Mouse (Mus musculus) CH12.LX (cell line): ENCODE measurements around the gene Ccdc88a. TPM values are rescaled to one million over a fixed set of nuclear protein-coding genes. Genes with fewer than 3 reads are reported as not detected.

ENCODE experiments used
- DNase-seq: peaks from one replicate; pipeline ENCODE4 v3.0.0-alpha.2; 2013; ENCODE audit errors: extremely low read depth
- H3K27ac ChIP-seq: 2 replicates; pipeline ENCODE4 v1.5.1; 2012; ENCODE audit warnings: low read depth, mild to moderate bottlenecking, control low read depth, moderate library complexity; ENCODE audit not compliant: insufficient read depth
- H3K27me3 ChIP-seq: replicated peaks from 2 replicates; pipeline ENCODE3; 2012; ENCODE audit warnings: inconsistent platforms
- H3K36me3 ChIP-seq, 2 experiments: replicated peaks in 1 of 2; 2 replicates each; pipeline versions ENCODE3 to v1.6.1; 2012; ENCODE audit warnings: inconsistent platforms in 1 of 2, low read length in 1 of 2, mild to moderate bottlenecking in 1 of 2, mixed read lengths in 1 of 2, moderate library complexity in 1 of 2; ENCODE audit not compliant: control insufficient read depth in 1 of 2, insufficient read depth in 1 of 2
- H3K4me1 ChIP-seq, 2 experiments: 2 replicates each; pipeline ENCODE4 v1.6.1; 2012; ENCODE audit warnings: inconsistent platforms in 1 of 2, moderate library complexity in 1 of 2; ENCODE audit not compliant: insufficient read depth in 2 of 2, control insufficient read depth in 1 of 2
- H3K4me2 ChIP-seq: 2 replicates; pipeline ENCODE4 v1.6.1; 2012; ENCODE audit warnings: low read depth, mild to moderate bottlenecking, control low read depth; ENCODE audit not compliant: poor library complexity, insufficient read depth, severe bottlenecking
- H3K4me3 ChIP-seq, 3 experiments: fragments of 150-350 bp in 1 of 3; sonication (generic) in 1 of 3; replicated peaks in 1 of 3; 2 replicates each; pipeline versions ENCODE3 to v1.5.1; 2011 to 2012; ENCODE audit warnings: low read depth in 2 of 3, low read length in 2 of 3, mild to moderate bottlenecking in 2 of 3, moderate library complexity in 2 of 3, control low read depth in 1 of 3, improper control_type of control experiment in 1 of 3, inconsistent platforms in 1 of 3, mixed read lengths in 1 of 3; ENCODE audit not compliant: poor library complexity in 1 of 3
- H3K79me2 ChIP-seq: replicated peaks from 2 replicates; pipeline ENCODE4 v1.6.1; 2012; ENCODE audit warnings: mild to moderate bottlenecking, moderate library complexity; ENCODE audit not compliant: control insufficient read depth, poor library complexity, insufficient read depth, severe bottlenecking; ENCODE audit errors: extremely low read depth
- H3K9ac ChIP-seq: 2 replicates; pipeline ENCODE4 v1.6.1; 2012; ENCODE audit warnings: low read depth, mild to moderate bottlenecking, control low read depth, moderate library complexity; ENCODE audit not compliant: insufficient read depth
- H3K9me3 ChIP-seq: replicated peaks from 2 replicates; pipeline ENCODE3; 2012; ENCODE audit warnings: low read length, inconsistent platforms, mixed read lengths
- BHLHE40 ChIP-seq: IDR thresholded peaks from 2 replicates; pipeline ENCODE4 v1.6.1; 2011; ENCODE audit warnings: mild to moderate bottlenecking, low read depth, low read length, improper control_type of control experiment
- CHD1 ChIP-seq: IDR thresholded peaks from 2 replicates; pipeline ENCODE4 v1.6.1; 2012; ENCODE audit warnings: low read depth, low read length, improper control_type of control experiment, inconsistent platforms
- CHD2 ChIP-seq: IDR thresholded peaks from 2 replicates; pipeline ENCODE4 v1.6.1; 2011; ENCODE audit warnings: low read length, improper control_type of control experiment
- CTCF ChIP-seq, 2 experiments: IDR thresholded peaks in 1 of 2; conservative IDR thresholded peaks in 1 of 2; 2 replicates each; pipeline ENCODE4 v1.5.1; 2011 to 2012; ENCODE audit warnings: low read depth in 2 of 2, low read length in 2 of 2, improper control_type of control experiment in 1 of 2, inconsistent platforms in 1 of 2, mild to moderate bottlenecking in 1 of 2, moderate library complexity in 1 of 2
- E2F4 ChIP-seq: IDR thresholded peaks from 2 replicates; pipeline ENCODE4 v1.6.1; 2011; ENCODE audit warnings: low read depth, low read length, improper control_type of control experiment; ENCODE audit not compliant: insufficient replicate concordance
- ELF1 ChIP-seq: IDR thresholded peaks from 2 replicates; pipeline ENCODE4 v1.6.1; 2014; ENCODE audit warnings: low read depth, mild to moderate bottlenecking, inconsistent platforms, low read length, improper control_type of control experiment
- ETS1 ChIP-seq: conservative IDR thresholded peaks from 2 replicates; pipeline ENCODE4 v1.6.1; 2012; ENCODE audit warnings: low read depth, mild to moderate bottlenecking, inconsistent platforms, low read length, improper control_type of control experiment, moderate library complexity
- GABPA ChIP-seq: IDR thresholded peaks from 2 replicates; pipeline ENCODE4 v1.6.1; 2012; ENCODE audit warnings: low read depth, low read length, improper control_type of control experiment, inconsistent platforms; ENCODE audit not compliant: insufficient replicate concordance
- HCFC1 ChIP-seq: IDR thresholded peaks from 2 replicates; pipeline ENCODE4 v1.6.1; 2012; ENCODE audit warnings: low read depth, mild to moderate bottlenecking, inconsistent platforms, low read length, improper control_type of control experiment
- IRF4 ChIP-seq: IDR thresholded peaks from 2 replicates; pipeline ENCODE4 v1.6.1; 2014; ENCODE audit warnings: low read depth, mild to moderate bottlenecking, inconsistent platforms, low read length, improper control_type of control experiment
- JUND ChIP-seq: conservative IDR thresholded peaks from 2 replicates; pipeline ENCODE4 v1.6.1; 2011; ENCODE audit warnings: low read depth, low read length, improper control_type of control experiment
- KAT2A ChIP-seq: IDR thresholded peaks from 2 replicates; pipeline ENCODE4 v1.6.1; 2012; ENCODE audit warnings: low read length, improper control_type of control experiment, inconsistent platforms; ENCODE audit not compliant: insufficient replicate concordance
- MAFK ChIP-seq: IDR thresholded peaks from 2 replicates; pipeline ENCODE4 v1.6.1; 2011; ENCODE audit warnings: low read length, improper control_type of control experiment; ENCODE audit not compliant: insufficient replicate concordance
- MAX ChIP-seq: IDR thresholded peaks from 2 replicates; pipeline ENCODE4 v1.6.1; 2011; ENCODE audit warnings: low read length, improper control_type of control experiment
- MAZ ChIP-seq: IDR thresholded peaks from 2 replicates; pipeline ENCODE4 v1.6.1; 2012; ENCODE audit warnings: low read depth, mild to moderate bottlenecking, inconsistent platforms, low read length, improper control_type of control experiment, moderate library complexity
- MXI1 ChIP-seq: IDR thresholded peaks from 2 replicates; pipeline ENCODE4 v1.6.1; 2011; ENCODE audit warnings: mild to moderate bottlenecking, low read depth, low read length, improper control_type of control experiment
- NELFE ChIP-seq: IDR thresholded peaks from 2 replicates; pipeline ENCODE4 v1.6.1; 2011; ENCODE audit warnings: low read depth, low read length, improper control_type of control experiment
- POLR2A ChIP-seq: IDR thresholded peaks from 2 replicates; pipeline ENCODE4 v1.6.1; 2011; ENCODE audit warnings: low read depth, mild to moderate bottlenecking, improper control_type of control experiment, low read length
- POLR2AphosphoS2 ChIP-seq: IDR thresholded peaks from 2 replicates; pipeline ENCODE4 v1.6.1; 2011; ENCODE audit warnings: low read depth, low read length, improper control_type of control experiment
- RCOR1 ChIP-seq: conservative IDR thresholded peaks from 2 replicates; pipeline ENCODE4 v1.6.1; 2012; ENCODE audit warnings: low read depth, mild to moderate bottlenecking, inconsistent platforms, low read length, improper control_type of control experiment
- SIN3A ChIP-seq: IDR thresholded peaks from 2 replicates; pipeline ENCODE4 v1.6.1; 2012; ENCODE audit warnings: low read length, improper control_type of control experiment, inconsistent platforms
- TBP ChIP-seq: conservative IDR thresholded peaks from 2 replicates; pipeline ENCODE4 v1.6.1; 2011; ENCODE audit warnings: low read depth, low read length, improper control_type of control experiment
- TCF12 ChIP-seq: IDR thresholded peaks from 2 replicates; pipeline ENCODE4 v1.6.1; 2014; ENCODE audit warnings: low read depth, mild to moderate bottlenecking, inconsistent platforms, low read length, improper control_type of control experiment
- UBTF ChIP-seq: IDR thresholded peaks from 2 replicates; pipeline ENCODE4 v1.6.1; 2012; ENCODE audit warnings: low read depth, mild to moderate bottlenecking, inconsistent platforms, low read length, improper control_type of control experiment, moderate library complexity
- USF2 ChIP-seq: conservative IDR thresholded peaks from 2 replicates; pipeline ENCODE4 v1.6.1; 2011; ENCODE audit warnings: low read depth, low read length, improper control_type of control experiment
- ZKSCAN1 ChIP-seq: IDR thresholded peaks from 2 replicates; pipeline ENCODE4 v1.6.1; 2012; ENCODE audit warnings: low read depth, inconsistent platforms, low read length, improper control_type of control experiment, borderline replicate concordance
- ZMIZ1 ChIP-seq: IDR thresholded peaks from 2 replicates; pipeline ENCODE4 v1.6.1; 2012; ENCODE audit warnings: low read depth, mild to moderate bottlenecking, inconsistent platforms, low read length, improper control_type of control experiment
- ZNF384 ChIP-seq: IDR thresholded peaks from 2 replicates; pipeline ENCODE4 v1.6.1; 2012; ENCODE audit warnings: low read depth, low read length, improper control_type of control experiment, inconsistent platforms
- dilution Hi-C: fragments of 300-500 bp; cut with MboI; formaldehyde crosslinking; loops from 2 replicates; pipeline ENCODE4 v1.14.3; 2020; ENCODE audit warnings: low sequenced_read_pairs; ENCODE audit not compliant: extremely low pct_unique_long_range_greater_than_20kb, extremely low pct_ligation_motif_present
- in situ Hi-C: fragments of 300-500 bp; cut with MboI; formaldehyde crosslinking; loops from 3 replicates; pipeline ENCODE4 v1.14.3; 2019; ENCODE audit warnings: low sequenced_read_pairs, low pct_ligation_motif_present, low pct_unique_long_range_greater_than_20kb, mixed read lengths
- polyA plus RNA-seq: library from polyadenylated mRNA; unstranded; fragments of >175 nt; gene quantifications from 2 replicates; pipeline ENCODE4 v1.2.1, GENCODE M21; 2012; ENCODE audit warnings: low read depth; ENCODE audit not compliant: insufficient read length
- total RNA-seq, 2 experiments: library from RNA; depleted of rRNA; stranded (reverse); fragments of 300-350 nt in 1 of 2; fragments of >200 nt in 1 of 2; gene quantifications; 2 replicates each; pipeline ENCODE4 v1.2.3; 2012 to 2014

Gene Ccdc88a
- total and polyA plus RNA-seq, 3 experiments, result 13.7 to 26.1 (median 15.2) TPM

DNA sequence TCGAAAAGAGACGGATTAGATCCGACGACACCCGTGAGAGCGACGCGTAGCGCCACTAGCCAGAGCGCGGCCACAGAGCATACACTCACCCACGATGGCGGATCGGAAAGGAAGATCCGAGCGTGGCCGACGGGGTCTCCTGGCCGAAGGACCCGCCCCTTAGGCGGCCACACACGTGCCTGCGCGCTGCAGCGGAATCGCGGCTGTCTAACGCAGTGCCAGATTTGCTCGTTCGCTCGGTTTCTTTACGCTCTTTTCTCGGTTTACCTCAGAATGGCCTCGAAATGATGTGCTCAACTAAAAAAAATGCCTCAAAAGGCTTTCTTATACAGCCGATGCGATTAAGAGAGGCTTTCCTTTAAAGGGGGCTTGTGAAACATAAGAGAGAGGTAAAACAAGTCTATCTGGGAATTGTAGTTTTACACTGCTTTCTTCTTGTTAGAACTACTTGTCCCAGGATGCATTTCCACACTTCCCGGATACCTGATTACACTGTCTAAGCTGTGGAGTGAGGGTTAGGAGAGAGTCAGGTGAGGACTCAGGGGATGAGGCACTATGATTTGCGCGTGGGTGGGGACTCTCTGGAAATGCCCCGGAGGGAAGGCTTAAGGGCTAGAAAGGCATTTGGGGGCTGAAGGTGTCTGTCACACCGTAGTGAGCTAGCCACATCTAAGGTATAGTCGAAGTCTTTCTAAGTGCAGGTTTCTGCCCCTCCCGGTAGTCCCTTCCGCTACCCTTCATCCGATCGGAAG lies 174.5 kb downstream of the Ccdc88a start, which contains the start of the genes Clhc1 and Rps27a:
Gene Clhc1, plus strand, starts transcription at position 199 of the 752 bp plus-strand sequence.
Gene Rps27a, minus strand, starts transcription at position 358 of the 752 bp plus-strand sequence.
- TF ChIP-seq NELFE (peak; percentile 85), MAX (peak; percentile 100), POLR2A (peak; percentile 95), ETS1 (peak; percentile 39), ELF1 (peak; percentile 88), ZNF384 (no peak), JUND (no peak; the same call in 1 of the 2 replicates), BHLHE40 (peak; percentile 71), MXI1 (0 out of 2 replicates have a peak, but pooled peaks have one; percentile 5), MAZ (no peak; the same call in 1 of the 2 replicates), RCOR1 (0 out of 2 replicates have a peak, but pooled peaks have one; percentile 29), CHD2 (peak; percentile 72; the same call in 1 of the 2 replicates), CHD1 (peak; percentile 12; the same call in 1 of the 2 replicates), GABPA (peak; percentile 61; the same call in 1 of the 2 replicates), HCFC1 (peak; percentile 91), E2F4 (0 out of 2 replicates have a peak, but pooled peaks have one; percentile 18), KAT2A (peak; percentile 93; the same call in 1 of the 2 replicates), UBTF (no peak), MAFK (0 out of 2 replicates have a peak, but pooled peaks have one; percentile 22), ZKSCAN1 (no peak), POLR2AphosphoS2 (peak; percentile 95), SIN3A (peak; percentile 69; the same call in 1 of the 2 replicates), ZMIZ1 (peak; percentile 94), CTCF (conservative IDR thresholded peaks at IDR 0.05 in 1 of 2, IDR thresholded peaks at IDR 0.05 in 1 of 2; ENCODE audit: low read depth in 2 of 2, low read length in 2 of 2) (peak in 1 of 2 experiments; percentile 0; a peak in 1 of 4 replicates), TCF12 (peak; percentile 90), TBP (peak; percentile 86), USF2 (no peak; the same call in 1 of the 2 replicates), IRF4 (peak; percentile 47)
- TF ChIP-seq, all 38 proteins: peak for 22
- Histone ChIP-seq H3K4me1 (peaks cover 4 to 45% of the 10 kb centered on the region in 2 experiments; a peak in 3 of 4 replicates), H3K36me3 (peaks cover 25 to 34% of the 10 kb centered on the region in 2 experiments), H3K9ac (peak within 1 kb of the TSS; percentile 98), H3K4me3 (peak within 1 kb of the TSS; percentile 73 to 91 (median 81)), H3K27me3 (no peaks in the 10 kb centered on the region), H3K79me2 (peaks cover 35% of the 10 kb centered on the region), H3K9me3 (no peaks in the 10 kb centered on the region), H3K27ac (peak within 1 kb of the TSS; percentile 91), H3K4me2 (peak within 1 kb of the TSS; percentile 100)
- DNase-seq, result peak; percentile 97
- in situ Hi-C loops, result loop anchor here (5.0 to 25.0 kb wide), 3 partner anchors 144 to 337 kb away; partner anchors contain the start of gene Rtn4
- dilution Hi-C loops, result no loop called here
